10 mouse cellular contexts compared by ENCODE assay signal in genomic region chr1:168598191-168598667, GRCm38 (mm10).
DNase-seq lines count a peak whose midpoint lies in the region; ATAC-seq and TF ChIP-seq lines count a peak whose summit lies in the region.
"Had no signal": no experiment of that assay in that cellular context is flagged by ENCODE, and none has a peak within 500 bp of the region (broad histone marks: within the 10 kb centered on the region; RNA-seq: fewer than 3 reads in every experiment).

No protein-coding gene starts in this region.

- peak overlapping the region; percentile 21 for H3K4me2 ChIP-seq in heart, embryonic 15.5 days
- H3K4me2 ChIP-seq in hindbrain, postnatal 0 days (ENCODE audit: low read depth, low read length) = peak overlapping the region; percentile 47
- peak overlapping the region; percentile 44 for H3K4me2 ChIP-seq in midbrain, embryonic 13.5 days (replicated peaks)

- H3K9me3 ChIP-seq in heart, embryonic 15.5 days (replicated peaks) = no peaks in the 10 kb centered on the region
- no peaks in the 10 kb centered on the region for H3K9me3 ChIP-seq in hindbrain, postnatal 0 days (ENCODE audit: low read length)
- H3K9me3 ChIP-seq in midbrain, embryonic 13.5 days = no peaks in the 10 kb centered on the region

- intact Hi-C loops in heart, postnatal 10 days (cut with DNase I) = no loop called here

- H3K9ac ChIP-seq in heart, embryonic 15.5 days = no peak overlapping the region
- H3K9ac ChIP-seq in hindbrain, postnatal 0 days (replicated peaks; ENCODE audit: low read length) = no peak overlapping the region
- no peak overlapping the region for H3K9ac ChIP-seq in midbrain, embryonic 13.5 days (replicated peaks)

- H3K27ac ChIP-seq in heart, embryonic 15.5 days = no peak overlapping the region
- no peak overlapping the region for H3K27ac ChIP-seq in hindbrain, postnatal 0 days
- peak overlapping the region; percentile 44; the same call in 1 of the 2 replicates for H3K27ac ChIP-seq in midbrain, embryonic 13.5 days
- H3K27ac ChIP-seq in thymus, adult 2 months (ENCODE audit: control insufficient read depth, insufficient read depth, low read length) = no peak overlapping the region

- DNase-seq in heart, postnatal 10 days = no peak
- peak; percentile 50 for DNase-seq in embryo, embryonic 11 days
- DNase-seq in hindbrain, postnatal 0 days (ENCODE audit: low spot score) = peak; percentile 29
- DNase-seq in thymus, adult 2 months = no peak
- DNase-seq in thymus, postnatal 4 days = no peak
- no peak for DNase-seq in testis, postnatal 10 days (ENCODE audit: low spot score)
- DNase-seq: cerebellum, adult 11-12 months; thymus, postnatal 36 days had no signal

- ATAC-seq in heart, embryonic 15.5 days (replicated peaks; ENCODE audit: insufficient number of reproducible peaks, insufficient read depth, low FRiP score, low read depth) = no peak
- no peak for ATAC-seq in hindbrain, postnatal 0 days
- 0 out of 2 replicates have a peak, but pooled peaks have one; percentile 6 for ATAC-seq in midbrain, embryonic 13.5 days

- 23% methylated on average over 11 of the region's 11 CpGs for WGBS in heart, embryonic 15.5 days
- 18% methylated on average over 11 of the region's 11 CpGs for WGBS in hindbrain, postnatal 0 days
- 15% methylated on average over 11 of the region's 11 CpGs for WGBS in midbrain, embryonic 13.5 days
- 17% methylated on average over 11 of the region's 11 CpGs for whole genome bisulfite sequencing in thymus, adult 2 months

- no peaks in the 10 kb centered on the region for H3K36me3 ChIP-seq in heart, embryonic 15.5 days
- no peaks in the 10 kb centered on the region for H3K36me3 ChIP-seq in hindbrain, postnatal 0 days (ENCODE audit: insufficient read depth, low read length)
- H3K36me3 ChIP-seq in midbrain, embryonic 13.5 days = no peaks in the 10 kb centered on the region
- H3K36me3 ChIP-seq in thymus, adult 2 months (ENCODE audit: control insufficient read depth, insufficient read depth, low read length) = no peaks in the 10 kb centered on the region

- no peaks in the 10 kb centered on the region for H3K27me3 ChIP-seq in heart, embryonic 15.5 days
- no peaks in the 10 kb centered on the region for H3K27me3 ChIP-seq in hindbrain, postnatal 0 days (ENCODE audit: insufficient read depth, low read length)
- no peaks in the 10 kb centered on the region for H3K27me3 ChIP-seq in midbrain, embryonic 13.5 days
- H3K27me3 ChIP-seq in thymus, adult 2 months (ENCODE audit: control insufficient read depth, insufficient read depth, low read length) = no peaks in the 10 kb centered on the region

- TF ChIP-seq POLR2A in thymus, adult 2 months (IDR thresholded peaks at IDR 0.05; ENCODE audit: control insufficient read depth, extremely low read depth, insufficient read depth, low read length, poor library complexity) = no peak

- no peak for TF ChIP-seq CTCF in hindbrain, postnatal 0 days (IDR thresholded peaks at IDR 0.05; ENCODE audit: low read depth)
- no peak for TF ChIP-seq CTCF in thymus, adult 2 months (IDR thresholded peaks at IDR 0.05; ENCODE audit: borderline replicate concordance, control insufficient read depth, extremely low read depth, insufficient read depth, low read length, poor library complexity)

- H3K4me1 ChIP-seq in heart, embryonic 15.5 days (replicated peaks) = no peaks in the 10 kb centered on the region
- H3K4me1 ChIP-seq in hindbrain, postnatal 0 days (ENCODE audit: insufficient read depth, low read length) = peaks cover 5% of the 10 kb centered on the region; the same call in 1 of the 2 replicates
- H3K4me1 ChIP-seq in midbrain, embryonic 13.5 days (replicated peaks) = peaks cover 19% of the 10 kb centered on the region
- H3K4me1 ChIP-seq in thymus, adult 2 months (replicated peaks; ENCODE audit: control insufficient read depth, insufficient read depth, low read length) = no peaks in the 10 kb centered on the region

- H3K4me3 ChIP-seq in heart, embryonic 15.5 days = no peak overlapping the region
- peak overlapping the region; percentile 3; the same call in 1 of the 2 replicates for H3K4me3 ChIP-seq in hindbrain, postnatal 0 days (ENCODE audit: low read length)
- H3K4me3 ChIP-seq in midbrain, embryonic 13.5 days (replicated peaks) = peak overlapping the region; percentile 13; the same call in 1 of the 2 replicates
- H3K4me3 ChIP-seq in thymus, adult 2 months (ENCODE audit: control insufficient read depth, insufficient read depth, low read length) = no peak overlapping the region

Comparison
In these comparisons a context has a peak if more than half of its experiments do, and no peak if none do; other contexts are left out.
1. H3K4me3 ChIP-seq: peak in hindbrain, postnatal 0 days (single experiment) and midbrain, embryonic 13.5 days (single experiment); none in heart, embryonic 15.5 days (single experiment) and thymus, adult 2 months (single experiment).
2. DNase-seq: peak in embryo, embryonic 11 days (single experiment) and hindbrain, postnatal 0 days (single experiment); none in heart, postnatal 10 days (0 of 2), thymus, adult 2 months (single experiment), thymus, postnatal 4 days (single experiment) and testis, postnatal 10 days (single experiment).
3. Peak in every context shown above with its lines, with median percentiles within 50 percentile points of each other: H3K4me2 ChIP-seq.